Mouse (Mus musculus): ENCODE measurements around the gene Prnd. TPM values are rescaled to one million over a fixed set of nuclear protein-coding genes. Genes with fewer than 3 reads are reported as not detected.

Prnd gene
- polyA plus RNA-seq (2014; fragmentation: Illumina TruSeq; extraction: RNeasy Lipid Tissue Mini Kit (QIAGEN cat#74804); ENCODE audit: low read depth, low replicate concordance), result 0.94 TPM

DNA sequence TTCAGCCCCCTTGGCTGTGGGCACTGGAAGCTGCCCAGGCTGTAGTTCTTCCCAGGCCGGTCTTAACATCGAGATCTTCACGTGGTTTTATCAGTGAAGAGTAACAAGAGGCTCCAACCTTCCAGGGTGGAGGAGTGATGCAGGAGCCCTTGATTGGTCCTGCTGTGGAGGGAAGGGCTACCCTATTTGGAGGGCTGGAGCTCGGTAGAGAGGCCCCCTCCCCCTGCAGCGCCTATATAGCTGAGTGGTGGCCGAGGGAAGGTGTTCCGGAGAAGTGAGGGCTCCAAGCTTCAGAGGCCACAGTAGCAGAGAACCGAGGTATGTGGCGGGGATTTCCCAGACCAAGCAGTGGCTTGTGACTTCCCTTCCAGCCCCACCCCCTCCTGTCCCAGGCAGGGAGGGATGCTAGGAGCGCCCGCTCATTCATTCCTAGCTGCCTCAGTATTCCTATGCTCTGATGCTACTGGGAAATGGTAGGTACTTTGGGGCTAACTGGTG lies at the start of gene Prnd:
Gene Prnd, plus strand, starts transcription at position 264 of the 498 bp plus-strand sequence.

DNA sequence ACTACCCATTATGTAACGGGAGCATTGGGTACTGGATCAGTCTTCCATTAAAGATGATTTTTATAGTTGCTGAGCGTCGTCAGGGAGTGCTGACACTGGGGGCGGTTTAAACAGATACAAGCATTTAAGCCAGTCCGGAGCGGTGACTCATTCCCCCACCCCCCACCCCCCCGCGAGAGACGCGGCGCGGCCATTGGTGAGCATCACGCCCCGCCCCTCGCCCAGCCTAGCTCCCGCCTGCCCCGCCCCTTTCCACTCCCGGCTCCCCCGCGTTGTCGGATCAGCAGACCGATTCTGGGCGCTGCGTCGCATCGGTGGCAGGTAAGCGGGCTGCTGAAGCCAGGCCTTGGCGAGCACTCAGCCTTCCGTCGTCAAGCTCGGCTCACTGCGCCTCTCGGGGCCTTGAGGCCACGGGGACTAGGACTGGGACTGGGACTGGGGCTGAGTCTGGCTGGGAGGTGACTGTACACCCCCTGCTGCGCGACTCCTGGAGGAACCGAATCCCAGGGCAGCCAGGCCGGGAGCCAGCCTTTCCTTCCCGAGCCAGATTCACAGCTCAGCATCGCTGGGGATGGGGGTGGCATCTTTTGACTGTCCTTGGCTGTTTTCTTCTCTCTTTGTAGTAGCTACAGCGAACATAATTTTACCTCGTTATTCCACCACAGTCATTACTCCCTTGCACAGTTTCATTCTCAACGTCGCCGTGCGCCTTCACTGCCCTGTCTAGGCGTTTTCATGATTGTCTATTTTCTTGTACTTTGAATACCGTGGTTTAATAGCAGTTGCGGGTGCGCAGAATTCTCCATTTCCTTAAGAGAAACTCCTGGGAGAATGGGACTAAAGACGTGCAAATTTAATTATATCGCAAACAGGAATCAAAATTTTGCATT lies 40.7 kb upstream of the Prnd start, which contains the start of the genes Prnp and Prn:
Gene Prnp, plus strand, starts transcription at position 246 of the 890 bp plus-strand sequence.
Gene Prn, plus strand, starts transcription at position 275 of the 890 bp plus-strand sequence.

Other genes starting within 250 kb of the Prnd start
- gene Erv3, start 91.1 kb upstream of the Prnd start, polyA plus RNA-seq (2014; fragmentation: Illumina TruSeq; extraction: RNeasy Lipid Tissue Mini Kit (QIAGEN cat#74804); ENCODE audit: low read depth, low replicate concordance), result not detected
- 136 TPM for gene Prnp, start 40.9 kb upstream of the Prnd start, polyA plus RNA-seq (2014; fragmentation: Illumina TruSeq; extraction: RNeasy Lipid Tissue Mini Kit (QIAGEN cat#74804); ENCODE audit: low read depth, low replicate concordance)
- not detected for gene Prn, start 40.9 kb upstream of the Prnd start, polyA plus RNA-seq (2014; fragmentation: Illumina TruSeq; extraction: RNeasy Lipid Tissue Mini Kit (QIAGEN cat#74804); ENCODE audit: low read depth, low replicate concordance)
- gene Rassf2, start 79.4 kb downstream of the Prnd start, polyA plus RNA-seq (2014; fragmentation: Illumina TruSeq; extraction: RNeasy Lipid Tissue Mini Kit (QIAGEN cat#74804); ENCODE audit: low read depth, low replicate concordance), result 5.3 TPM
- gene Slc23a2, start 194.2 kb downstream of the Prnd start, polyA plus RNA-seq (2014; fragmentation: Illumina TruSeq; extraction: RNeasy Lipid Tissue Mini Kit (QIAGEN cat#74804); ENCODE audit: low read depth, low replicate concordance), result 10.6 TPM

All from heart, adult 10 weeks (tissue).